Mouse (Mus musculus): Measurements from ENCODE around the gene Rab3b. TPM values are rescaled to one million over a fixed set of nuclear protein-coding genes. Genes with fewer than 3 reads are reported as not detected.

Gene Rab3b
- polyA plus RNA-seq, 1 experiment, result 0.23 TPM

DNA sequence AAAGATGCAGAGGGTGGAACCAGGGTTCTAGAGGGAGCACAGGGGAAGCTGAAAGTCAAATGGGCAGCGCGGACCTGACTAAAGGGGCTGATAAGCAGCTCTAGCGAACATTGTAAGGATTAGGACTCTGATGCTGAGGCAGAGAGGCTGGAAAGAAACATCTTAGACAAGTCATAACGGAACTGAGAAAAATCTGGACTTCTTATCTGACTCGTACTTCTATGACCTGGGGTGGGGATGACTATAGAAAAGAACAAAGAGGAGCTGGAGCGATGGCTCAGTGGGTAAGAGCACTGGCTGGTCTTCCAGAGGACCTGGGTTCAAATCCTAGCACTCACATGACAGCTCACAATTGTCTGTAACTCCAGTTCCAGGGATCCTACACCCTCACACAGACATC lies 962 bp upstream of the Rab3b start:
- Histone ChIP-seq H3K27me3 (ENCODE audit: control insufficient read depth, insufficient read depth, insufficient read length) (no peaks in the 10 kb centered on the region), H3K4me3 (no peak overlapping the region), H3ac (ENCODE audit: control insufficient read depth, insufficient read length) (no peak overlapping the region), H3K4me2 (ENCODE audit: low read depth) (no peak overlapping the region), H3K79me2 (ENCODE audit: control insufficient read depth, insufficient read depth) (no peaks in the 10 kb centered on the region), H3K36me3 (ENCODE audit: control insufficient read depth, insufficient read depth) (no peaks in the 10 kb centered on the region)
- TF ChIP-seq POLR2AphosphoS2 (IDR thresholded peaks at IDR 0.05; ENCODE audit: insufficient read length, low read depth), result no peak
- no peak for TF ChIP-seq TCF12 (IDR thresholded peaks at IDR 0.05; ENCODE audit: insufficient read depth, poor library complexity, severe bottlenecking)
- no peak for TF ChIP-seq REST (IDR thresholded peaks at IDR 0.05; ENCODE audit: insufficient read depth, insufficient read length)
- no peak for TF ChIP-seq E2F4 (IDR thresholded peaks at IDR 0.05; ENCODE audit: insufficient read depth)
- no peak for TF ChIP-seq POLR2A (IDR thresholded peaks at IDR 0.05; ENCODE audit: insufficient read length, low read depth)
- no peak for TF ChIP-seq CEBPB (IDR thresholded peaks at IDR 0.05; ENCODE audit: insufficient read depth, poor library complexity, severe bottlenecking)
- no peak for TF ChIP-seq TCF3 (IDR thresholded peaks at IDR 0.05; ENCODE audit: insufficient read length, low read depth)
- no peak for TF ChIP-seq MYOD1 (IDR thresholded peaks at IDR 0.05; ENCODE audit: control insufficient read depth in 1 of 3, insufficient read length in 2 of 3, low read depth in 2 of 3)
- no peak for TF ChIP-seq MYOG (IDR thresholded peaks at IDR 0.05; ENCODE audit: control insufficient read depth in 1 of 3, insufficient read depth in 1 of 3, insufficient read length in 2 of 3, low read depth in 2 of 3)
- no peak for TF ChIP-seq SRF (IDR thresholded peaks at IDR 0.05; ENCODE audit: control insufficient read depth, insufficient read length, low read depth)
- no peak for TF ChIP-seq MAX (IDR thresholded peaks at IDR 0.05; ENCODE audit: low read depth)
- no peak for TF ChIP-seq USF1 (IDR thresholded peaks at IDR 0.05; ENCODE audit: low read depth)

DNA sequence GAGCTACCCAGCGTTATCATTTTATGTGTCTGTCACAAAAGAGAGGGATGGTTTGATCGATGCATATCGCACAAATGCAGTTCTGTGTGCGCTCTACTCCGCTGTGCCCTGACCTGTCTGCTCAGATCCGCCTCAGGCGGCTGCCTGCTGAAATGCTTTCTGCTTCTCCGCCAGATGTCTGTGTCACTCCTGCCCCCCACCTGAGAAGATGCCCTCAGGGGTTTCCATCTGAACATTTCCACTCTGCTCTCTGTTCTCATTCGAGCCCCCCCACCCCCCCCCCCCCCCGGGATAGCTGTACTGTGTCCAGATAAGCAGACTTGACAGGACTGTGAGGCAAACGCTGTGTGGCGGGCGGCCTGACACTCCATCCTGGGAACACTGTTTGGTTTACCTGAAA lies 5.0 kb downstream of the Rab3b start:
- no peaks in the 10 kb centered on the region for H3K27me3 ChIP-seq (ENCODE audit: control insufficient read depth, insufficient read depth, insufficient read length)
- TF ChIP-seq E2F4 (IDR thresholded peaks at IDR 0.05; ENCODE audit: insufficient read depth) (no peak), USF1 (IDR thresholded peaks at IDR 0.05; ENCODE audit: low read depth) (no peak), POLR2AphosphoS2 (IDR thresholded peaks at IDR 0.05; ENCODE audit: insufficient read length, low read depth) (no peak), MYOG (IDR thresholded peaks at IDR 0.05; ENCODE audit: control insufficient read depth in 1 of 3, insufficient read depth in 1 of 3, insufficient read length in 2 of 3, low read depth in 2 of 3) (no peak), SRF (IDR thresholded peaks at IDR 0.05; ENCODE audit: control insufficient read depth, insufficient read length, low read depth) (no peak)
- no peaks in the 10 kb centered on the region for H3K36me3 ChIP-seq (ENCODE audit: control insufficient read depth, insufficient read depth)
- H3K4me3 ChIP-seq, result no peak overlapping the region
- no peaks in the 10 kb centered on the region for H3K79me2 ChIP-seq (ENCODE audit: control insufficient read depth, insufficient read depth)
- no peak overlapping the region for H3ac ChIP-seq (ENCODE audit: control insufficient read depth, insufficient read length)
- no peak overlapping the region for H3K4me2 ChIP-seq (ENCODE audit: low read depth)

GRCm38 (mm10) chr4:108887456-108887855 lies 8.6 kb downstream of the Rab3b start:
- no peak for TF ChIP-seq MYOG (IDR thresholded peaks at IDR 0.05; ENCODE audit: control insufficient read depth in 1 of 3, insufficient read depth in 1 of 3, insufficient read length in 2 of 3, low read depth in 2 of 3)
- no peak for TF ChIP-seq POLR2AphosphoS2 (IDR thresholded peaks at IDR 0.05; ENCODE audit: insufficient read length, low read depth)
- no peak for TF ChIP-seq REST (IDR thresholded peaks at IDR 0.05; ENCODE audit: insufficient read depth, insufficient read length)
- TF ChIP-seq USF1 (IDR thresholded peaks at IDR 0.05; ENCODE audit: low read depth), result no peak
- TF ChIP-seq TCF12 (IDR thresholded peaks at IDR 0.05; ENCODE audit: insufficient read depth, poor library complexity, severe bottlenecking), result no peak
- no peak for TF ChIP-seq MYOD1 (IDR thresholded peaks at IDR 0.05; ENCODE audit: control insufficient read depth in 1 of 3, insufficient read length in 2 of 3, low read depth in 2 of 3)
- no peak for TF ChIP-seq MAX (IDR thresholded peaks at IDR 0.05; ENCODE audit: low read depth)
- TF ChIP-seq SRF (IDR thresholded peaks at IDR 0.05; ENCODE audit: control insufficient read depth, insufficient read length, low read depth), result no peak
- no peak for TF ChIP-seq TCF3 (IDR thresholded peaks at IDR 0.05; ENCODE audit: insufficient read length, low read depth)
- TF ChIP-seq CEBPB (IDR thresholded peaks at IDR 0.05; ENCODE audit: insufficient read depth, poor library complexity, severe bottlenecking), result no peak
- TF ChIP-seq POLR2A (IDR thresholded peaks at IDR 0.05; ENCODE audit: insufficient read length, low read depth), result no peak
- no peak for TF ChIP-seq E2F4 (IDR thresholded peaks at IDR 0.05; ENCODE audit: insufficient read depth)
- H3K27me3 ChIP-seq (ENCODE audit: control insufficient read depth, insufficient read depth, insufficient read length), result no peaks in the 10 kb centered on the region
- no peak overlapping the region for H3K4me3 ChIP-seq
- peak overlapping the region; percentile 64 for H3K4me2 ChIP-seq (ENCODE audit: low read depth)
- no peak overlapping the region for H3ac ChIP-seq (ENCODE audit: control insufficient read depth, insufficient read length)
- H3K36me3 ChIP-seq (ENCODE audit: control insufficient read depth, insufficient read depth), result no peaks in the 10 kb centered on the region
- H3K79me2 ChIP-seq (ENCODE audit: control insufficient read depth, insufficient read depth), result no peaks in the 10 kb centered on the region

DNA sequence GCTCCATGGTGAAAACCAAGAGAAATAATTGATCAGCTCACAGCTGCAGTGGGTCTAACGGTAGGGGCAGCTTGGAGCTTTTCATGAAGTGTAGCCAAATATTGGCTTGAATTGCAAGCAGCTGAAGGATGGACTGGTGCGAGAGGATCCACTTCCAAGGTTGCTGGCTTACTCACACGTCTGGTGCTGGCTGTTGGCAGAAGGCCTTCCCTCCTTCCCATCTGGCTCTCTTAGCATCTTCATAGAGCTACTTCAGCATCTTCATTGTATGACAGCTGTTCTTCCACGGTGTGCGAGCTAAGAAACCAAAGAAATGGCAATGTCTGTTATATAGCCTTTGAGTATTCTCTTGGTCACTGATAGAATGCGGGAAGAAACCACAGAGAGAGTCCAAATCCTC lies 12.0 kb downstream of the Rab3b start:
- TF ChIP-seq TCF3 (IDR thresholded peaks at IDR 0.05; ENCODE audit: insufficient read length, low read depth) (no peak), CEBPB (IDR thresholded peaks at IDR 0.05; ENCODE audit: insufficient read depth, poor library complexity, severe bottlenecking) (no peak), TCF12 (IDR thresholded peaks at IDR 0.05; ENCODE audit: insufficient read depth, poor library complexity, severe bottlenecking) (no peak), SRF (IDR thresholded peaks at IDR 0.05; ENCODE audit: control insufficient read depth, insufficient read length, low read depth) (no peak), USF1 (IDR thresholded peaks at IDR 0.05; ENCODE audit: low read depth) (no peak), POLR2A (IDR thresholded peaks at IDR 0.05; ENCODE audit: insufficient read length, low read depth) (no peak), MAX (IDR thresholded peaks at IDR 0.05; ENCODE audit: low read depth) (no peak), REST (IDR thresholded peaks at IDR 0.05; ENCODE audit: insufficient read depth, insufficient read length) (no peak), E2F4 (IDR thresholded peaks at IDR 0.05; ENCODE audit: insufficient read depth) (no peak), MYOD1 (IDR thresholded peaks at IDR 0.05; ENCODE audit: control insufficient read depth in 1 of 3, insufficient read length in 2 of 3, low read depth in 2 of 3) (no peak)
- no peaks in the 10 kb centered on the region for H3K79me2 ChIP-seq (ENCODE audit: control insufficient read depth, insufficient read depth)
- H3K27me3 ChIP-seq (ENCODE audit: control insufficient read depth, insufficient read depth, insufficient read length), result no peaks in the 10 kb centered on the region
- H3ac ChIP-seq (ENCODE audit: control insufficient read depth, insufficient read length), result no peak overlapping the region
- H3K4me2 ChIP-seq (ENCODE audit: low read depth), result no peak overlapping the region
- H3K4me3 ChIP-seq, result no peak overlapping the region
- H3K36me3 ChIP-seq (ENCODE audit: control insufficient read depth, insufficient read depth), result no peaks in the 10 kb centered on the region

GRCm38 (mm10) chr4:108900421-108900820 lies 21.6 kb downstream of the Rab3b start:
- no peak overlapping the region for H3K4me3 ChIP-seq
- no peaks in the 10 kb centered on the region for H3K27me3 ChIP-seq (ENCODE audit: control insufficient read depth, insufficient read depth, insufficient read length)
- H3ac ChIP-seq (ENCODE audit: control insufficient read depth, insufficient read length), result no peak overlapping the region
- no peaks in the 10 kb centered on the region for H3K36me3 ChIP-seq (ENCODE audit: control insufficient read depth, insufficient read depth)
- no peak overlapping the region for H3K4me2 ChIP-seq (ENCODE audit: low read depth)
- no peaks in the 10 kb centered on the region for H3K79me2 ChIP-seq (ENCODE audit: control insufficient read depth, insufficient read depth)
- TF ChIP-seq POLR2AphosphoS2 (IDR thresholded peaks at IDR 0.05; ENCODE audit: insufficient read length, low read depth) (no peak), TCF12 (IDR thresholded peaks at IDR 0.05; ENCODE audit: insufficient read depth, poor library complexity, severe bottlenecking) (no peak), E2F4 (IDR thresholded peaks at IDR 0.05; ENCODE audit: insufficient read depth) (no peak), CEBPB (IDR thresholded peaks at IDR 0.05; ENCODE audit: insufficient read depth, poor library complexity, severe bottlenecking) (no peak), SRF (IDR thresholded peaks at IDR 0.05; ENCODE audit: control insufficient read depth, insufficient read length, low read depth) (no peak), POLR2A (IDR thresholded peaks at IDR 0.05; ENCODE audit: insufficient read length, low read depth) (no peak), REST (IDR thresholded peaks at IDR 0.05; ENCODE audit: insufficient read depth, insufficient read length) (no peak), TCF3 (IDR thresholded peaks at IDR 0.05; ENCODE audit: insufficient read length, low read depth) (no peak), MYOG (IDR thresholded peaks at IDR 0.05; ENCODE audit: control insufficient read depth in 1 of 3, insufficient read depth in 1 of 3, insufficient read length in 2 of 3, low read depth in 2 of 3) (no peak), MAX (IDR thresholded peaks at IDR 0.05; ENCODE audit: low read depth) (no peak), MYOD1 (IDR thresholded peaks at IDR 0.05; ENCODE audit: control insufficient read depth in 1 of 3, insufficient read length in 2 of 3, low read depth in 2 of 3) (no peak), USF1 (IDR thresholded peaks at IDR 0.05; ENCODE audit: low read depth) (no peak)
